Mouse (Mus musculus): ENCODE results near the gene Ctla4. TPM values are rescaled to one million over a fixed set of nuclear protein-coding genes. Genes with fewer than 3 reads are reported as not detected.

Gene Ctla4
- total RNA-seq, 1 experiment, result not detected

DNA sequence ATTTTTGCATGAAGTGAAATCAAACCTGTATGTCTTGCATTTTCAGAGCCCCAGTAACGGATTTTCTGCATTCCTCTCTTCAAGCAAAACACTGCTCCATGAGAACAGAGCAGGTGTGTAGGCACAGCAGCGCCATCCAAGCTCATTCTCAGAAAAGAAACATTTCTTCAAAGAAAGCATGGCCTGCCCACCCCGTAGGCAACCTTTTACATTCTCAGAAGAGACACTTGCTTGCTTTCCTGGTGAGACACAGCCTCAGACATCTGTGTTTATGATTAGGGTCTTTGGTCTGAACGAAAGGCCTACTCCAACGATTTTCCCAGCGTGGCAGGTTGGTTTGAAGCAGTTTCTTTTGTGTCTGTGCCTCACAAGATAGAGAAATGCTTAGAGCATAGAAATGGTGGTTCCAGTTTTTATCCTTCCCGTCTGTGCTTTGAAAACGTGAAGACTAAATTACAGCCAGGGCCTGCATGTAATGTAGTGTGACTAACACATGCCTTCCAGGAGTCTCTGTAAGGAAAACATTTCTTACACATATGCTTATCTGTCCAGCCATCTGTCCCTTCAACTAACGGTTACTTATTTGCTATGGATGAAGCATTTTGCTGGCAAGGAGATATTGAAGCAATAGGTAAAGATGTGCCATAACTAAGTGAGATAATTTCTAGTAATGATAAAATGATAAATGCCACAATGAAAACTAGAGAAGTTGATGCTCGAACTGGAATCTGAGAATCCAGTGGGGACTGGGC is 6.5 kb upstream of the Ctla4 start:
- DNase-seq (ENCODE audit: low read depth, low spot score), result no peak
- Histone ChIP-seq H3K4me3 (ENCODE audit: insufficient read depth in 1 of 2, low read depth in 1 of 2, low read length in 2 of 2, poor library complexity in 1 of 2, severe bottlenecking in 1 of 2) (no peak overlapping the region), H3K9ac (ENCODE audit: insufficient read depth, low read depth, low read length, poor library complexity, severe bottlenecking) (no peak overlapping the region), H3K9me3 (ENCODE audit: control insufficient read depth, insufficient read depth, low read depth, low read length) (no peaks in the 10 kb centered on the region), H3K36me3 (ENCODE audit: control insufficient read depth, insufficient read depth, low read length, poor library complexity, severe bottlenecking) (no peaks in the 10 kb centered on the region), H3K27ac (ENCODE audit: insufficient read depth, low read depth, low read length, poor library complexity, severe bottlenecking) (no peak overlapping the region), H3K4me1 (ENCODE audit: control insufficient read depth in 2 of 2, insufficient read depth in 2 of 2, low read length in 2 of 2, poor library complexity in 1 of 2) (no peaks in the 10 kb centered on the region)
- in situ Hi-C loops (cut with MboI; ENCODE audit: low sequenced_read_pairs in 2 of 2, unreplicated experiment in 2 of 2), result no loop called here
- TF ChIP-seq HCFC1 (IDR thresholded peaks at IDR 0.05; ENCODE audit: borderline replicate concordance, insufficient read depth, low read length), result no peak
- no peak for TF ChIP-seq ZNF384 (IDR thresholded peaks at IDR 0.05; ENCODE audit: low read depth, low read length)
- TF ChIP-seq ZC3H11A (IDR thresholded peaks at IDR 0.05; ENCODE audit: borderline replicate concordance, low read depth, low read length), result no peak
- no peak for TF ChIP-seq MAFK (IDR thresholded peaks at IDR 0.05; ENCODE audit: insufficient read depth, low read depth, low read length)
- TF ChIP-seq CHD2 (IDR thresholded peaks at IDR 0.05; ENCODE audit: low read depth, low read length), result no peak

DNA sequence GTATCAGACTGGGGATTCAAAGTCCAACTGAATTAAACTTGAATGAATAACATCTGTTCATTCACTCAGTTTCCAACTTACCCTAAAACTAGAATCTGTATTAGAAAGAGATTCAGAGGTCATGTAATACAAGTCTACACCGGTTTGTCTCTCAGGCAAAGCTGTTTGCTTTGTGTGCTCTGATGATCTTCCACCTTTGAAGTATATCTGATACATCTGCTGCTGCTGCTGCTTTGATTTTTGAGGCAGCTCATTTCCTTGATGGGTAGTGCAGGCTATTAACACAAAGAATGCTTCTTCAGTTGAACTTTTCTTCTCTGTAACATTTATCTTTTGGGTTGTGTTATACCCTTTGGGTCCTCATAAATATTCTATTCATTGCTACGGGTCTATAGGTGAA is 4.0 kb upstream of the Ctla4 start:
- no peak overlapping the region for H3K4me3 ChIP-seq (ENCODE audit: insufficient read depth in 1 of 2, low read depth in 1 of 2, low read length in 2 of 2, poor library complexity in 1 of 2, severe bottlenecking in 1 of 2)
- no peak for DNase-seq (ENCODE audit: low read depth, low spot score)
- TF ChIP-seq ZNF384 (IDR thresholded peaks at IDR 0.05; ENCODE audit: low read depth, low read length), result no peak
- no peak for TF ChIP-seq MAFK (IDR thresholded peaks at IDR 0.05; ENCODE audit: insufficient read depth, low read depth, low read length)
- no peak for TF ChIP-seq CHD2 (IDR thresholded peaks at IDR 0.05; ENCODE audit: low read depth, low read length)
- no peak for TF ChIP-seq HCFC1 (IDR thresholded peaks at IDR 0.05; ENCODE audit: borderline replicate concordance, insufficient read depth, low read length)
- no peak for TF ChIP-seq ZC3H11A (IDR thresholded peaks at IDR 0.05; ENCODE audit: borderline replicate concordance, low read depth, low read length)
- in situ Hi-C loops (cut with MboI; ENCODE audit: low sequenced_read_pairs in 2 of 2, unreplicated experiment in 2 of 2), result no loop called here
- H3K36me3 ChIP-seq (ENCODE audit: control insufficient read depth, insufficient read depth, low read length, poor library complexity, severe bottlenecking), result no peaks in the 10 kb centered on the region
- no peak overlapping the region for H3K9ac ChIP-seq (ENCODE audit: insufficient read depth, low read depth, low read length, poor library complexity, severe bottlenecking)
- H3K9me3 ChIP-seq (ENCODE audit: control insufficient read depth, insufficient read depth, low read depth, low read length), result no peaks in the 10 kb centered on the region
- no peak overlapping the region for H3K27ac ChIP-seq (ENCODE audit: insufficient read depth, low read depth, low read length, poor library complexity, severe bottlenecking)
- no peaks in the 10 kb centered on the region for H3K4me1 ChIP-seq (ENCODE audit: control insufficient read depth in 2 of 2, insufficient read depth in 2 of 2, low read length in 2 of 2, poor library complexity in 1 of 2)

DNA sequence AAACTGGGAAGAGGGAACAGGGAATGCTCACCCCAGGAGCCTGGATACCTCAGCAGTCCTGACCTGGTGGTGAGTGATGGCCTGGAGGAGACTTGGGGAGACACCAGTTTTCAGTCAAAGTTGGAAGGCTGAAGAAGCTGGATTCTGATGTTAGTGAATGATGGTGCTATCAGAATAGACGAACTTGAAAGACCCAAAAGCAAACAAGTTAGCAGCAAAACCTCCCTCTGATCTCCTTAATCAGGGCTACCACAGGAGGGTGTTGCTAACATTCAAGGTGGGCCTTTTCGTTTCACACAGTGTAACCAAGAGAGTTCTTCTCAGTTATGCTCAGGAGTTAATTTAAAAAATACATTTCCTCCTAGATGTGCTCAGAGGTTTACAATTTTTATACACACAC is 3.5 kb upstream of the Ctla4 start:
- no peak for TF ChIP-seq ZC3H11A (IDR thresholded peaks at IDR 0.05; ENCODE audit: borderline replicate concordance, low read depth, low read length)
- Histone ChIP-seq H3K9ac (ENCODE audit: insufficient read depth, low read depth, low read length, poor library complexity, severe bottlenecking) (no peak overlapping the region), H3K4me3 (ENCODE audit: insufficient read depth in 1 of 2, low read depth in 1 of 2, low read length in 2 of 2, poor library complexity in 1 of 2, severe bottlenecking in 1 of 2) (no peak overlapping the region), H3K4me1 (ENCODE audit: control insufficient read depth in 2 of 2, insufficient read depth in 2 of 2, low read length in 2 of 2, poor library complexity in 1 of 2) (no peaks in the 10 kb centered on the region), H3K9me3 (ENCODE audit: control insufficient read depth, insufficient read depth, low read depth, low read length) (no peaks in the 10 kb centered on the region), H3K36me3 (ENCODE audit: control insufficient read depth, insufficient read depth, low read length, poor library complexity, severe bottlenecking) (no peaks in the 10 kb centered on the region), H3K27ac (ENCODE audit: insufficient read depth, low read depth, low read length, poor library complexity, severe bottlenecking) (no peak overlapping the region)
- DNase-seq (ENCODE audit: low read depth, low spot score), result no peak
- in situ Hi-C loops (cut with MboI; ENCODE audit: low sequenced_read_pairs in 2 of 2, unreplicated experiment in 2 of 2), result no loop called here

DNA sequence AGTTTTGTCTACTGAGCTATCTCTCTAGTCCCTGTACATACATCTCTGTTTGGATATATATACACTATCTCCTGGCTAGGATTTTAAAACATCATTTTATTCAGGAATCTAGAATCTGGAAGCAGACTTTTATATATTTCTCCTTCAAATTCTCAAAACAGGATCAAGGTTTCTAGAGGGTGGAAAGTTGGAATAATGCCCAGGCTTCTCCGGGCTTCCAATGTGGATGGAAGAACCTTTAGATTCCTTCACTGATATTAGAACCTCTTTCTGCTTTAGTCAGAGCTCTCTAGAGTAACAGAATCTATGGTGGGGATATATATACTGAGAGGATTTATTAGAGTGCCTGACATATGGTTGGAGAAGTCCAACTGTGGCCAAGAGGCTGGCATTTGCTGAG is 2.2 kb upstream of the Ctla4 start:
- Histone ChIP-seq H3K27ac (ENCODE audit: insufficient read depth, low read depth, low read length, poor library complexity, severe bottlenecking) (no peak overlapping the region), H3K36me3 (ENCODE audit: control insufficient read depth, insufficient read depth, low read length, poor library complexity, severe bottlenecking) (no peaks in the 10 kb centered on the region), H3K9me3 (ENCODE audit: control insufficient read depth, insufficient read depth, low read depth, low read length) (no peaks in the 10 kb centered on the region), H3K9ac (ENCODE audit: insufficient read depth, low read depth, low read length, poor library complexity, severe bottlenecking) (no peak overlapping the region), H3K4me3 (ENCODE audit: insufficient read depth in 1 of 2, low read depth in 1 of 2, low read length in 2 of 2, poor library complexity in 1 of 2, severe bottlenecking in 1 of 2) (no peak overlapping the region), H3K4me1 (ENCODE audit: control insufficient read depth in 2 of 2, insufficient read depth in 2 of 2, low read length in 2 of 2, poor library complexity in 1 of 2) (no peaks in the 10 kb centered on the region)
- no peak for DNase-seq (ENCODE audit: low read depth, low spot score)
- TF ChIP-seq ZNF384 (IDR thresholded peaks at IDR 0.05; ENCODE audit: low read depth, low read length), result no peak
- TF ChIP-seq HCFC1 (IDR thresholded peaks at IDR 0.05; ENCODE audit: borderline replicate concordance, insufficient read depth, low read length), result no peak
- no peak for TF ChIP-seq CHD2 (IDR thresholded peaks at IDR 0.05; ENCODE audit: low read depth, low read length)
- no peak for TF ChIP-seq MAFK (IDR thresholded peaks at IDR 0.05; ENCODE audit: insufficient read depth, low read depth, low read length)
- in situ Hi-C loops (cut with MboI; ENCODE audit: low sequenced_read_pairs in 2 of 2, unreplicated experiment in 2 of 2), result no loop called here

Data from ES-E14 (cell line).